Mouse (Mus musculus) testis, adult 10 weeks (tissue): ENCODE measurements around the gene 1700001C02Rik. TPM values are rescaled to one million over a fixed set of nuclear protein-coding genes. Genes with fewer than 3 reads are reported as not detected.

Source experiments
- polyA plus RNA-seq: library from polyadenylated mRNA; stranded (reverse); fragments of 350-450 nt; fragmentation: Illumina TruSeq; extraction: RNeasy Lipid Tissue Mini Kit (QIAGEN cat#74804); gene quantifications from one replicate; pipeline ENCODE4 v1.2.3, GENCODE M21; 2014; ENCODE audit warnings: low read depth, low replicate concordance

The 1700001C02Rik gene
- 42.0 TPM for polyA plus RNA-seq

GRCm38 (mm10) chr5:30465861-30466260, at the start of gene 1700001C02Rik:
1700001C02Rik (plus strand) TSS chr5:30466047.

GRCm38 (mm10) chr5:30461821-30462220, 4.0 kb upstream of the 1700001C02Rik start, which contains the start of gene Otof:
Otof (minus strand) TSS chr5:30461932.

Other genes with a start within 250 kb of the 1700001C02Rik start
- 69.2 TPM for gene Selenoi, start 233.5 kb upstream of the 1700001C02Rik start, polyA plus RNA-seq
- gene Drc1, start 184.7 kb upstream of the 1700001C02Rik start, polyA plus RNA-seq, result 61.7 TPM
- gene Otof, start 4.1 kb upstream of the 1700001C02Rik start, polyA plus RNA-seq, result not detected
- 11.5 TPM for gene Cib4, start 79.8 kb downstream of the 1700001C02Rik start, polyA plus RNA-seq
- gene Kcnk3, start 122.1 kb downstream of the 1700001C02Rik start, polyA plus RNA-seq, result 0.21 TPM
- gene Slc35f6, start 181.9 kb downstream of the 1700001C02Rik start, polyA plus RNA-seq, result 6.0 TPM
- 4.2 TPM for gene Cenpa, start 200.7 kb downstream of the 1700001C02Rik start, polyA plus RNA-seq
- gene Dpysl5, start 245.5 kb downstream of the 1700001C02Rik start, polyA plus RNA-seq, result 4.0 TPM